Mouse (Mus musculus) urinary bladder, postnatal 36 days (tissue): ENCODE measurements at regions not wholly inside any gene's neighbourhood (a gene's known extent, or its start where the extent isn't known, plus 50 kb on each side); places are given as distances from the start of the nearest gene placed in this dataset.
A peak's percentile ranks its signal among the peaks of the same experiment; 100 is the strongest.

Source experiments
- DNase-seq, 2 experiments: peaks; one replicate each; pipeline ENCODE4 v3.0.0; 2022; ENCODE audit warnings: low spot score in 2 of 2, mixed read lengths in 1 of 2

- DNase-seq, result peak; percentile 44 to 68
Measured at GRCm38 (mm10) chr13:6059515-6060228, 198.4 kb downstream of the Klf6 start.

GRCm38 (mm10) chr13:6060229-6060845 is 199.1 kb downstream of the Klf6 start:
- DNase-seq, result no peak

DNA sequence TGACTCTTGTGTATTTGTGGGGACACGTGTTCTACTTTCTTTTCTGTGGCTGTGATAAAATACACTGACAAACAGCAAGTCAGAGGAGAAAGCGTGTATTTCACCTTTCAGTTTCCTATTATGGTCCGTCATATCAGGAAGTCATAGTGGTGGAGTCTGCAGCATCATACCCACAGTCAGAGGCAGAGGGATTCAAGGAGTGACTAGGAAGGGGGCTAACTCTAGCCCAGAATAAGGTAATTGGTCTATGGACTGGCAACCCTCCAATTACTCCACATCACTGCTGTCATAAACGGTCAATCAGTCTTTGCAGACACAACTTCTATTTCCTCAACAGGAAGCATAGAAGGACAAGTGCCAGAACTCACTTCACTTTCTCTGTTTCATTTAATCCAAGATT is 201.0 kb downstream of the Klf6 start:
- DNase-seq, result no peak

- DNase-seq, result peak in 1 of 2 experiments; percentile 29
Measured at GRCm38 (mm10) chr13:6062729-6063386, 201.6 kb downstream of the Klf6 start.

- DNase-seq, result no peak
Measured at GRCm38 (mm10) chr13:6076978-6077825, 215.9 kb downstream of the Klf6 start.

- no peak for DNase-seq
Measured at GRCm38 (mm10) chr13:6085891-6086290, 224.6 kb downstream of the Klf6 start.

- no peak for DNase-seq
Measured at GRCm38 (mm10) chr13:6109018-6109657, 247.9 kb downstream of the Klf6 start.

GRCm38 (mm10) chr13:6119703-6120102 is 258.4 kb downstream of the Klf6 start:
- no peak for DNase-seq

- DNase-seq, result no peak
Measured at GRCm38 (mm10) chr13:6127311-6127710, 266.0 kb downstream of the Klf6 start.

DNA sequence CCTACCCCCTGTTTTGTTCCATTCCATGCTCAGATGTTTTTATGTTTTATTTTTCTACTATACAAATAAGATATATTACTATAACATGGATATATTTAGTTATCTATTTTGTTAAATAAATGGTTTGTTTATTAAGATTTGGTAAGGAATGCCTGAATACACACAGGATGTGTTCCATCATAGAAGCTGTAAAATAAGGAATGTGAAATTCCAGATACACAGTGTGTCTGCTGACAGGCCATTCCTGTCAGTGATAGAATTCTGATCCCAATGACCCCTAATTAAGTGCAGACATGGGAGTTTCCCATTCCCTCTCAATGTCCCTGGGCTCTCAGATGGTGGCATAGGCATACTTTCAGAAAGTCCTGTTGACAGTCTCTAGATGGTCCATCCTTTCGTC is 267.6 kb downstream of the Klf6 start:
- DNase-seq, result no peak

DNA sequence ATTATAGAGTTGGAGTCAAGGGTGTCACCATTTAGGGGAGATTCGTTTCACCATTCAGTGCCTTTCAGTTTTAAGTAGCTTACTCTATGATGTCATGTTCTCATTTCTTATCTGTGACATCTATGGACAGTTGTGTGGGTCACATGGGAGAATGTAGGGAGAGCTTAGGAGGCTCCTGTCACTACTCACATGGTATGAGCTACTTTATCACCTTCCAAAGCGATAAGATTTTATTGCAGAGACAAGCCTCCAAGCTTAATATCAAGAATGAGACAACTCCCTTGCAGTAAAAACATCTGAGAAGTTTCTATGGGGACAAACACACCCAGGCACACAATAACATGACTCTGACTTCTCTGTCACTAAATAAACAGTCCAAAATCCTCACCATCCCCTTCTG is 270.1 kb downstream of the Klf6 start:
- DNase-seq, result no peak

DNA sequence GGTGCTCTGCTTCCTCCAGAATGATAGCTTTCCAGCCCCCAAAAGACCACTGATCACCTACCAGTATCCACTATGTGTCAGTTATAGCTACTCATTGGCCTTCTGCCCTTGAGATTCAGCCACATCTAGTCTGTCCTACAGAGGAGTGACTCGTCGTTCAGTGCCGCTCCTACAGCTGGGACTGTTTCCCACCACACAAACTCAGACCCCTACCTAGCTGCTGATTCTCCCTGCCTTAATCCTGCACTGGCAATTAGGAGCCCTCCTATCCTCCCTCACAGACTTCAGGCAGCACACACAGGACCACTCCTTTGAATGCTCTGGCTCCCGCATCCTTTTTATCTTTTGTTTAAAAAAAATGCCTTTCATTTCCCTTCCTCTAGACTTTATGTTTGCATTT is 275.9 kb downstream of the Klf6 start:
- no peak for DNase-seq

DNA sequence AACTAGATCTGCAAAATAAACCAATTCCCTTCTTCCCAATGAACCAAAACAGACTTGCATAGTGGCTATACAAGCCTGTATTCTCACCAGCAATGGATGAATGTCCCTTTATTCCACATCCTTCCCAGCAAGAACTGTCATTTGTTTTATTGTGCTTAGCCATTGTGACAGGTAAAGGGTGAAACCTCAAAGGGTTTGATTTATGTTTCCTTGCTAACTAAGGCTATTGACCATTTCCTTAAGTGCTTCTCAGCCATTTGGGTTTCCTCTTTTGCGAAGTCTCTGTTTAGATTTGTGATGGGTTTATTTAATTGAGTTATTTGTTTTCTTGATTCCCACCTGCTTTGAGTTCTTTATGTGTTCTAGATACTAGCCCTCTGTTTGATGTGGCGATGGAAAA is 281.5 kb downstream of the Klf6 start:
- DNase-seq, result no peak

DNA sequence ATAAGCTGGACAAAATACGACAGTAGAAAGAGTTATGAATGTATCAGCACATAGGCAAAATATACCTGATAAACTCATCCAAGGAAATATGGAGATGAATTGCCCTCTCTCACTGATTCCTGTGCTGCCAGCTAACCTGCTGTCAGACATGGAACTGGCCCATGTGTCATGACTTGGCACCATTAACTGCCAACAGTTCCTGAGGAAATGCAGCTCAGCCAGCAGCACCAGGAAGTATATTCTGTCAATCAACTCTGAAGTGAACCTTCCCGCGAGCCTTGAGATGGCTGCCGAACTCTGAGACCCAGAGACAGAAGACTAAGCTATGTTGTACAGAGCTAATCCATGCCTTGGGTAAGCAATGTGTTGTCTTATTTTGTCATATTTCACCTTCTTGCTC is 292.4 kb downstream of the Klf6 start:
- no peak for DNase-seq

DNA sequence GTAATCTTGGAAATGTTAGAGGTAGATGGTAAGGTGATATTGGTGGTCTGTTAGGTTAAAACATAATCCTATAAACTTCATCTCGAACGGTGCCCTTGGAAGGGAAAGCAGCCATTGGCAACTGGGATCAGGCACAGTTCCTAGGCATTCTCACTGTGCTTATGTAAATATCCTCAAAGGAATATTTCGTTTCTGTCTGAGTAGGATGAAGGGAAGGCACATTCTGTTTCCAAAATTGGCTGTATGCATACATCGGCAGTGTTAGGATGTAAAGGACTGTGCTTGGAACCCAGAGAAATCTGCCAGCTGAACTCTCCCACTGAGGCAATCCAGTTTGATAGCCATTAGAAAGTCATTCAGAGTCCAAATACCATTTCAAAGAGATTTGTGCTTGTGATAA is 294.9 kb downstream of the Klf6 start:
- DNase-seq, result no peak

DNA sequence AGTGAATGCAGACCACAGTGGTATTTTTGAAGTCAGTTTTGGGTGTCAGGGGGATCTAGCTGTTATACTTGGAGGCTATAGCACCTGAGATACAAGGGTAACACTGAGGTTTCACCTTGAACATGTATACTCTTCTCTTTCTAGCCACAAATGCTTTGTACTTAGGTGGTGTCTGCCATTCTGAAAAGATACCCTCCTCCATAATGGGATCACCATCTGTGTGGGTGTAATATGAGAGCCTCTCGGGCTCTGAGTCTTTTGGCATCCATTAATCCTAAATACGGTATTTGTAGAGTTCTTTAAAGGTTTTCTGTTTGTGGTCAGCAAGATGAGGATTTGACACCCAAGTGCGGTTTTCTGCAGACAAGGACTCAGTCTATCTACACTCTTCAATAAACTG is 295.7 kb downstream of the Klf6 start:
- DNase-seq, result no peak

DNA sequence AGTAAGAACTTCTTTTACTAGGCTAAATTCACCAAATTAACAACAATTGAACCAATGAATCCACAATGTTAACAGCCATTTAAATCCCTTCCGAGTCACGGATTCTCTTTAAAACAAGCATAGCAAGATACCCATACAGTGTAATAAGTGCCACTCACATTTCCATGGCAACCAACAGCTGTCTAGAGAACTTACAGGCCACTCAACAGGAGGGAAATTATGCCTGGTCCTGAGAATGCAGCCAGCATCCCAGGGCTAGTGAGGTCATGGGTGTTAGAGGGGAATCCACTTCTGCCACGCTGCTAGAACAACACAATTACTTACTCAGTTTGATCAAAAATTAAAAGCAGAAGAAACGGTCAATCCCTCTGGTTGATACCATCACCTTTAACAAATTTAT is 296.7 kb downstream of the Klf6 start:
- DNase-seq, result no peak

GRCm38 (mm10) chr13:6159412-6159811 is 298.1 kb downstream of the Klf6 start:
- DNase-seq, result no peak

- no peak for DNase-seq
Measured at GRCm38 (mm10) chr13:6165916-6166315, 304.6 kb downstream of the Klf6 start.

GRCm38 (mm10) chr13:6167055-6167761 is 305.9 kb downstream of the Klf6 start:
- no peak for DNase-seq

DNA sequence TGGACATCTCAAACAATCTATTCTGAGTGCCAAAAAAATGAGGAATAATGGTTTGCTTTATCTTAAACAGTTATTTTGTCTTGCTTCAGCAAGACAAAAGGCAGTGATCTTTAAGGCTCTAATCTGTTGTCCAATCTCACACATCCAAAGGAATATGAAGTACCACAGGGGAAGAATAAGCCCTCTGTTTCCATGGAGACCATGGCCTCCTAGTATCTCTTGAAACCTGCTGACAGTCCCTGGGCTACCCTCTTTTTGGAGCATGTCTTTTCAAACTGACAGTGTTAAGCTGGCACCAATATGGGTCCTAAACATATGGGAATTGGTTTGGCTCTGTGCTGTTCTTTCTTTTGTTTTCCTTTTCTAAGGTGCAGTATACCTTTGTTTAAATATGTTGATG is 311.8 kb downstream of the Klf6 start:
- DNase-seq, result no peak
